Mouse (Mus musculus) MEL (cell line): ENCODE data around the gene Cfap43.
"Not testable (repeated sequence)": the region's sequence is repeated elsewhere in the genome, so short reads cannot be mapped to it uniquely, and the experiment has no call there.

Experiments
- BHLHE40 ChIP-seq: IDR thresholded peaks from 2 replicates; pipeline ENCODE4 v1.6.1; 2012; ENCODE audit warnings: low read depth, mild to moderate bottlenecking, inconsistent platforms, low read length, improper control_type of control experiment, borderline replicate concordance
- CTCF ChIP-seq, 3 experiments: IDR thresholded peaks in 2 of 3; conservative IDR thresholded peaks in 1 of 3; 2 replicates each; pipeline ENCODE4 v1.5.1; 2011 to 2012; ENCODE audit warnings: low read length in 3 of 3, low read depth in 2 of 3, mild to moderate bottlenecking in 2 of 3, improper control_type of control experiment in 1 of 3, inconsistent platforms in 1 of 3, mixed read lengths in 1 of 3, moderate library complexity in 1 of 3; ENCODE audit not compliant: control insufficient read depth in 1 of 3, insufficient read depth in 1 of 3, poor library complexity in 1 of 3, severe bottlenecking in 1 of 3
- HCFC1 ChIP-seq: IDR thresholded peaks from 2 replicates; pipeline ENCODE4 v1.6.1; 2012; ENCODE audit warnings: low read depth, mild to moderate bottlenecking, inconsistent platforms, low read length, improper control_type of control experiment, moderate library complexity
- MAFK ChIP-seq: IDR thresholded peaks from 2 replicates; pipeline ENCODE4 v1.6.1; 2011; ENCODE audit warnings: low read depth, mild to moderate bottlenecking, low read length, improper control_type of control experiment, borderline replicate concordance
- MAX ChIP-seq: IDR thresholded peaks from 2 replicates; pipeline ENCODE4 v1.6.1; 2011; ENCODE audit warnings: low read length, improper control_type of control experiment
- MYC ChIP-seq: IDR thresholded peaks from 2 replicates; pipeline ENCODE4 v1.6.1; 2011; ENCODE audit warnings: low read depth, mild to moderate bottlenecking, low read length, improper control_type of control experiment, moderate library complexity
- NELFE ChIP-seq: IDR thresholded peaks from 2 replicates; pipeline ENCODE4 v1.6.1; 2011; ENCODE audit warnings: low read depth, low read length, improper control_type of control experiment
- POLR2A ChIP-seq, 2 experiments: IDR thresholded peaks; 2 replicates each; pipeline ENCODE4 v1.6.1; 2011 to 2012; ENCODE audit warnings: low read length in 2 of 2, mild to moderate bottlenecking in 2 of 2, control low read depth in 1 of 2, improper control_type of control experiment in 1 of 2, low read depth in 1 of 2, moderate library complexity in 1 of 2; ENCODE audit not compliant: control insufficient read depth in 1 of 2, insufficient read depth in 1 of 2, poor library complexity in 1 of 2
- RAD21 ChIP-seq: IDR thresholded peaks from 2 replicates; pipeline ENCODE4 v1.6.1; 2011; ENCODE audit warnings: mild to moderate bottlenecking, low read depth, low read length, improper control_type of control experiment
- RCOR1 ChIP-seq: IDR thresholded peaks from 2 replicates; pipeline ENCODE4 v1.6.1; 2012; ENCODE audit warnings: low read depth, mild to moderate bottlenecking, inconsistent platforms, low read length, improper control_type of control experiment
- SIN3A ChIP-seq: IDR thresholded peaks from 2 replicates; pipeline ENCODE4 v1.6.1; 2012; ENCODE audit warnings: low read length, improper control_type of control experiment, inconsistent platforms
- TBP ChIP-seq: IDR thresholded peaks from 2 replicates; pipeline ENCODE4 v1.8.0; 2011; ENCODE audit warnings: low read depth, low read length, improper control_type of control experiment
- ZMIZ1 ChIP-seq: IDR thresholded peaks from 2 replicates; pipeline ENCODE4 v1.6.1; 2012; ENCODE audit warnings: low read depth, mild to moderate bottlenecking, inconsistent platforms, low read length, improper control_type of control experiment, moderate library complexity

GRCm38 (mm10) chr19:47852131-47852530 lies 67.0 kb downstream of the Cfap43 start:
- not testable (repeated sequence) for TF ChIP-seq RCOR1; MYC; MAFK; POLR2A (IDR thresholded peaks at IDR 0.05; ENCODE audit: control insufficient read depth in 1 of 2, insufficient read depth in 1 of 2, low read depth in 1 of 2, low read length in 2 of 2, poor library complexity in 1 of 2); MAX; CTCF (IDR thresholded peaks at IDR 0.05 in 2 of 3, conservative IDR thresholded peaks at IDR 0.05 in 1 of 3; ENCODE audit: control insufficient read depth in 1 of 3, insufficient read depth in 1 of 3, low read depth in 2 of 3, low read length in 3 of 3, poor library complexity in 1 of 3, severe bottlenecking in 1 of 3); SIN3A; HCFC1; ZMIZ1; TBP; RAD21; BHLHE40; NELFE
